Mouse (Mus musculus): Measurements from ENCODE around the gene Gm49321. TPM values are rescaled to one million over a fixed set of nuclear protein-coding genes. Genes with fewer than 3 reads are reported as not detected.

The Gm49321 gene
- polyA plus RNA-seq, 1 experiment from 2014 or later = 10.0 TPM

DNA sequence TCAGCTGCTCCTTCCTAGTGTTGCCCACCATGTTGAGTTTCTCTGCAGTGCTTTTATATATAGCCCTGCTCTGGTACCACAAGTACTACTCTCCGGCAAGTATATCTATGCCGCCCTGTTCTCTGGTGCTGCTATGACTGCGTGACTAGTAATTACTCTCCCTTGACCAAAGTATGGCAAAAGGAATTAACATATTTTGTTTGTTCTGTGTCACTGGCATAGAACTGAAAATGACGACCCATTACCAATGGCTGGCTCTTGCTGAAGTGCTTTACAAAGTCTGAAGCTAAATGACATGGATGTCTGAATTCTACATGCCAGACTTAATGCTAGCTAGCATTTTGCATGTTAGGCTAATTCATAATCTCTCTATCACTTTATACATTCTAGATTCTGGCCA lies 11.0 kb downstream of the Gm49321 start:
- DNase-seq (ENCODE audit: low spot score) = no peak

DNA sequence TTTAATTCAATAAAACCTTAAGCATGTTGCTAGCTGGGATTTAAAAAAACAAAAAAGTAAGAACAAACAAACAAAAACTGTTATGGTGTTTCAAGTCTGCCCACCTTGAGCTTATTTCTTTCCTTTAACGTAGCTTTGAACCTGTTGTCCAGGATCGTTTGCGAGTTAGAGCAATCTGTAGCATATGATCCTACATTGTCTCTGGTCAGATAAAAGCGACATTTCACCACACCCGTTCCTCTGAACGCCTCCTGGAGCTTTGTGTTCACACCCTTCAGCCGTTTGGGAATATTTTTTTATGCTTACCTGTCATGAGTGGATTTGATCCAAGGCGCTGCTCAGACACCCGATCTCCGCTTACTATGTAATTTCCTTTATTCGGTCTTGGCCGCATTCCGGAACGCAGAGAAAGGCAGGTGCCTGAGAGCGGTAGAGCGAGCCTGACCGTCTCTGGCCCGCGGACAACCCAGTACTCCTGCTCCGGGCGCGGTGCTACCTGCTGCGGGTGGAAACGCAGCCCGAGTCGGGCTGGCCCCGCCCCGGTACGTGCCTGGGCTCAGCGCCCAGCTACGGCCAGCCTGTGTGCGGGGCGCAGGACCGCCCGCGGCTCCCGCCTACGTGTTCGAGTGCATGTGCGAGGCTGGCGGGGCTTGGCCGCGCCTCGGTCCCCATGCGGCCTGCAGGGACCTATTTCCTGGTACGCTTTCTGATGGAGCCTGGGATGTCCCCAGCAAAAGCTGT lies 12.0 kb downstream of the Gm49321 start:
- DNase-seq (ENCODE audit: low spot score) = no peak

DNA sequence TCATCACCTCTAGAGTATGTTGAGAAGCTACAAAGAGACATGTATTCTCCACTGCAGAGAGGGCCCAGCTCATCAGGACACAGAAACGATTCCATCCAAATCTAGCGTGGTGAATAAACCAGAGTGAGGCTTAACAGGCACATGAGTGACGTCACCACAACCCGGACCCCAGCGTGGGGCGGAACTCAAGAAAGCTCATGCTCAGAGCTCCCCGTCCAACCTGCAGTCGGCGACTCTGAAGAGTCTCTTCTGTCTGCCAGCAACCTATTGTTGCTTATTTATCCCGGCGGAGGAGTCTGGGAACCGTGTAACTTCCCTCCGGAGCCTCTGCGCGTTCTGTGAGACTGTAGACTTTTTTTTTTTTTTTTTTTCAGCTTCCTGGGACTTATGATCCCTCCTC lies 15.4 kb downstream of the Gm49321 start:
- DNase-seq (ENCODE audit: low spot score) = peak; percentile 77

DNA sequence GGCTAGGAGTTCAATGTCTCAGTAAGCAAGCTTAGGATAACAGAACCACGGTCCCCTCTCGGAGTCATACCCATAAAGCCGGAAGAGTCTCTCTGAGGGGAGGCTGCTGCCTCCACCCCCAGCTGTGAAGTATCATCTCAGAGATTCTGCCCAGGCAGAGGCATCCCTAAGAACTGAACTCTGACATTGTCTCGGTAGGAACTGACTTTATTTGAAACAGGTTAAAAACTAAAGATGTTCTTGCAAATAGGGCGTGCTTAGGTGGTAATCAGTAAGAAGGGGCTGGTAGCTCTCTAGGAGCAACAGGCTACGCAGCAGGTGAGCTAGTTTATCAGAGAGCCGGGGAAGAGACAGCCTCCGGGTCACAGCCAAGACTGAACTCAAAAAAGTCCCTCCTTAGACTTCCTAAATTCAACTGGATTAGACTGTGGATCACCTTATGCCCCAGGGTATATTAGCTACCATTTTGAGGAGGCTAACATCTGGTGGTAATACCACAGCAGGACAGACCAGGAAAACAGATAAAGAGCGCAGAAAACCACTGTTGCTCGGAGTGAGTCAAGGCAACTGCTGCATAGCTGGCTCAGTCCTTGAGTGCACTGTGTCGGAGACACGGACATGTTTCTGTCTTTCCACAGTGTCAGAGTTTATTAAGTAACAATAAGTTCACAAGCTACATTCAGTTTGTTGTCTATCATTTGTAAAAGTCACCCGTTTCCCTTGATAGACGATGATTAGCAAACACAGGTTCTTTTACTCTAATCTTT lies 16.1 kb downstream of the Gm49321 start:
- DNase-seq (ENCODE audit: low spot score) = peak; percentile 64

DNA sequence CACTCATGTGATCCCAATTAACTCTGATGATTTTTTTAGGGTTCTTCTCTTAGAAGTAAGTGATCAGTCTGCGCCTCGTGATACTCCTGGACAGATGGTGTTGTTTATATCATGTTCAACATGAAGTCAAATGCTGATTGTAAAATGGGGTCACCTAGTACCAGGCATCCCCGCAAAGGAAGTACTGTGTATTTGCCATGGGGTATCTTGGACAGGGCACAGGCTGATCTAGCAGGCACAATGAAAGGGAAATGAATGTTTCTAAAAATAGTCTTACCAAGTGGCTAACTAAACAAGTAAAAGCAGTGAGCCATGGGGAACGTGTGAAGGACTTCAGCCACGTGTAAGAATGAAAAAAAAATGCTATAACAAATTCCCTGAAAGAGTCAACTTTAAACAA lies 17.3 kb downstream of the Gm49321 start:
- DNase-seq (ENCODE audit: low spot score) = no peak

DNA sequence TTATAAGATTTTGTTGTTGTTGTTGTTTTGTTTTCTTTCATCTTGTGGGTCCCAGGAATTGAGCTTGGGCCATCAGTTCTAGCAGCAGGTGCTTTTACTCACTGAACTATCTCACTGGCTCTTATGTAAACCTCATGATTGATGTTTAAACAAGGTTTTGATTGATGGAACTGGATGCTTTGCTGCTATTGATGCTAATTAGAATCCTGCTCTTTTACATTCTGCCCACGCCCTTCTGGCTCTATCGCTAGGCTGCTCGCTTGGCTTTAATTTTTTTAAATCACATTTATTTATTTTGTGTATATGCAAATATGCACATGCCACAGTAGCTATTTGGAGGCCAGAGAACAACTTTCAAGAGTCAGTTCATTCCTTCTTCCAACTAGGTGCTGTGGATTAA lies 20.2 kb downstream of the Gm49321 start:
- no peak for DNase-seq (ENCODE audit: low spot score)

DNA sequence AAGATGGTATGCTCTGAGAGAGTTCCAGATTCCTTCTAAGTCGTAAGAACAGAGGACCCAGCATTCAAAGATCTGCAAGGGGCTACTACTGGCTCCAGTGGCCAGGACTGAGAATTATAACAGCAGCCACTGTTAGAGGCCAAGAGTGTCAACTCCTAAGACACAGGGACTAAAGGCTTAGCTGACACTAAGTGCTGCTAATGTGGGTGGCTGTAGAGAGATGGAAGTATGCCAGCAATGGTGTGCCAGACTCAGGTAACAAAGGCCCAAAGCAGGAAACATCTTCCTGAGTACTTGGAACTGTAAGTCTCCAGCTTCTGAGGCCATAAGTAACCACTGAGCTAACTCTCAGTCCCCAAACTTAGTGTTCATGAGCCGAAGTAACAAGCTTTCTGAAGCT lies 21.4 kb downstream of the Gm49321 start:
- DNase-seq (ENCODE audit: low spot score) = no peak

DNA sequence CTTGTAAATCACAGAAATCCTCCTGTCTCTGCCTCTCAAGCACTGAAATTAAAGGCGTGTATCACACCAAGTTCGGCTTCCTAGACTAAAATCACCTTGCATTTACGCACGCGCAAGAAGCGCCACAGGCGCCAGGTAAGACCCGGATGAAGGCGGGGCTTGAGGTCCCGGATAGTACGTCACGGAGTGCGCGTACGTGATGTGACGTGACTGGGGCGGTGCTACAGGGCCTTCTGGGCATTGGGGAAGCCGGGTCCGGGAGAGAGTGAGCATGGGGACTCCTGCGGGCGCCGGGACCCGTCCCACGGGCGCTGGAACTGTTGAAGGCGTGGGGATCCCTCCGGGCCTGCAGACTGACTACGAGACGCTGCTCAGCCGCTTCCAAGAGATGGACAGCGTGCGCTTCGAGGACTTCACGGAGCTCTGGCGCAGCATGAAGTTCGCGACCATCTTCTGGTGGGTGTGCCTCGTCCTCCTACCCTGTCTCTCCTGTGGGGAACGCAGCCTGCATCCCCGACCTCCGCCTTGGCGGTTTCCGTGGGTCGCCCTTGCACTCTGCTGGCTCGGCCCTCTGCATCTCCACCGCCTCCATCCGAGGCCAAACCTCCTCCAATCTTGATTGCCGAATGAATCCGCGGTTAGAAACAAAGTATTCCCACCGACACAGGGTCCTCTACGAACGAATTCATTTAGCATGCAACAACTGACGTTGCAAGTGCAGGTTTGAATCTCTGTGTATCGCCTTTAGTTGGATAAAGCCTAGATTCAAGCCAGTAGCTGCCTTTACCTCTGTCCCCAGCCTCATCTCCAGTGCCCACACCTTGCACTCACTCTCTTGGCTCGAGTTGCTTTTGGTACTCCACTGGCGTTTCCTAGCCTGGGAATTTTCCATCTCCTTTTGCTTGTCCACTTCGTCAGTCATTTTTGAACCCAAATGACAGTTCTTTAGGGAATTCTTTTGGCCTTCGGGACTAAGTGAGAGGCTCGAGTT lies 27.1 kb downstream of the Gm49321 start, which contains the start of gene Snapc1:
Snapc1 (plus strand) TSS at position 191 of the 991 bp plus-strand sequence.
- DNase-seq (ENCODE audit: low spot score) = peak; percentile 99

DNA sequence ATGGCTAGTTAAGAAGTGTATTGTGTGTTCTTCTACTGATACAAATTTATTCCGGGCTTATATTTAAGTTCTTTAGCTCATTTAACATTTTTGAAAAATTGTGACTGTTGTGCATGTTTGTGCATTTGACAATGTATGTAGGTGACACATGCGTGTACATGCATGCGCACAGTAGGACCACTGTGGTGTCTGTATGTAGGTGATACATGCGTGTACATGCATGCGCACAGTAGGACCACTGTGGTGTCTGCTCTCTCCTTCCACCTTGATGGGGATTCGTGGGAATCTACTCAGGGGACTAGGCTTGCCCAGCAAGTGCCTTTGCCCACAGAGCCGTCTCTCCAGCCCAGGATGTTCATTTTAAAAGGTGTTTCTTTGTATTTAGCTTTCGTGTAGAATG lies 31.7 kb downstream of the Gm49321 start:
- no peak for DNase-seq (ENCODE audit: low spot score)

DNA sequence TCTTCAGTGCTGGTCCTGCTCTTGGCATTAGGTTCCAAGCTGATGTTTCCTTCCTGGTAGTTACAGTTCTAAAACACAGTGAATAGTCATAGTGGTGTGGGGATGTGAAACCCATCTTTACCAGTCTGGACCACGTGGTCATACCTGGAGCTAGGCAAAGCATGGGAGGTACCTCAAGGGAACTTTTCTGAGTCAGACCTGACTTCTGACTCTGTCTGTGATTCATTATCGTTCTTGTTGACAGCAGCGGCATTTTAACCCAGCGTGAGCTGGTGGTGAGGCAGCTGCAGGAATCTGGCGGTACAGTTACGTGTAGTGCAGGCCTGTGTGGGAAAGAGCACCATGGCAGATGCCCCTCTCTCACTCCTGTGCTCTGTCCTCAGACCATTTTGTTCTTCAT lies 37.1 kb downstream of the Gm49321 start:
- DNase-seq (ENCODE audit: low spot score) = no peak

DNA sequence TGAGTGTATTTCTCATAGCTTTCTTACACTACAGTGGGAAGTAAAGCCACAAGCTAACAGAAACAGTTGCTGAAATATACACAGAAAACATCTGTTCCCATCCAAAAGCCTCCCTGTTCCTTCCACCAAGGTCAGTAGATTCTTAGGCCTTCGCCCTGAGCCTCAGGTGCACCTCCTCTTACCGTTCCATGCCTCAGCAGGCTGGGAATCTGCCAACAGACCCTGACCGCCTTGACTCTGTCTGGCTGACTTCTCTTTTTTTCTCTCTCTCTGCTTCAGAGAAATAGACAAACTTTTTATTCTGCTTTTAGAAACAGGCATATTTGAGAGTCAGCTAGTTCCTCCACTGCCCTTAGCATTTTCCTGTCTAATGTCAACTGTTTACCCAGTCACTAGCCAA lies 40.7 kb downstream of the Gm49321 start:
- DNase-seq (ENCODE audit: low spot score) = no peak

DNA sequence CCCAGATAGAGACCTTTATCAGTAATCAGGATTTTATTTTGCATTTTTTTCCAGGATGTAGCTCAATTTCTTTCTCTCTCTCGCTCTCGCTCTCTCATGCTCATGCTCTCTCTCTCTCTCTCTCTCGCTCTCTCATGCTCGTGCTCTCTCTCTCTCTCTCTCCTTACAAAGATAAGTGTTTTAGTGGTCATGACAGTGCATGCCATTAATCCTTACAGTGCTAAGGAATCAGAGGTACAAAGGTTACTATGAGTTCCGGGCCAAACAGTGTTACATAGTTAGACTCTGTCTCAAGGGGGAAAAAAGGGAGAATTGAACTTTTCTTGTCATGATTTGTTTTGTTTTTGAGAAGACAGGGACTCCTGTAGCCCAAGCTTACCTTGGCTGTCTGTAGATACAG lies 42.2 kb downstream of the Gm49321 start:
- no peak for DNase-seq (ENCODE audit: low spot score)

DNA sequence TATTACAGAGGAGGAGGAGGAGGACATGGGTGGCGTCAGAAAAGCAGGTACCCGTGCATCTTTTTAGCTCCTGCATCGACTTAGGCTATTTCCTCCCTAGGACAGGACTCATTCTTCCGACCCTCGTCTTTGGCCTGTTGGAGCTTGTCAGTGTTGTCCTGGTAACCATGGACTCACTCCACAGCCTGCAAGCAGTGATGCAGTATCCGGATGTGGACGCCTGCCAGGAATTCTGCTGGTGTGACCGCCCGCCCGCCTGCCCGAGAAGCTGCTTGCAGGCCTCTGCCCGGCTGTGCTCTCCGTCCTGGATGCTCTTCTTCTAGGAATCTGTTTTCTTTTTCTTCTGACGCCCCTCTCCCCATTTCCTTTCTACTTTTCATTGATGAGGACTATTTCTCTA lies 45.1 kb downstream of the Gm49321 start:
- no peak for DNase-seq (ENCODE audit: low spot score)

DNA sequence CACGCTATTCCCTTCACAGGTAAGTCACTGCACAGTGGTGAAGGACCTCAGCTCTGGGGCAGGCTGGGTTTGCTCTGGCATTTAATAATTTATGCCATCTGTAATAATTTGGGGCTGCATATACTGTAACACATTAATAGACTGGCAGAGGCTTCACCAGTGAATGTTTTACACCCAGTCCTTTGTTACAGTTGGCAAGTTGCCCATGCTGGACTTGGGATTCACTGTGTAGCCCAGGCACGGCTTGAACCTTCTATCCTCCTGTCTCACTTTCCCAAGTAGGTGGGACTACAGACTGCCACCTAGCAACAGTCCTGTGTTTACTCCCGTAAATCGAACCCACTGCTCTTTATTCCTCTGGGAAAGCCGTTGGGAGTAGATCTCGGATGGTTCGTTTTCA lies 48.8 kb downstream of the Gm49321 start:
- DNase-seq (ENCODE audit: low spot score) = no peak

DNA sequence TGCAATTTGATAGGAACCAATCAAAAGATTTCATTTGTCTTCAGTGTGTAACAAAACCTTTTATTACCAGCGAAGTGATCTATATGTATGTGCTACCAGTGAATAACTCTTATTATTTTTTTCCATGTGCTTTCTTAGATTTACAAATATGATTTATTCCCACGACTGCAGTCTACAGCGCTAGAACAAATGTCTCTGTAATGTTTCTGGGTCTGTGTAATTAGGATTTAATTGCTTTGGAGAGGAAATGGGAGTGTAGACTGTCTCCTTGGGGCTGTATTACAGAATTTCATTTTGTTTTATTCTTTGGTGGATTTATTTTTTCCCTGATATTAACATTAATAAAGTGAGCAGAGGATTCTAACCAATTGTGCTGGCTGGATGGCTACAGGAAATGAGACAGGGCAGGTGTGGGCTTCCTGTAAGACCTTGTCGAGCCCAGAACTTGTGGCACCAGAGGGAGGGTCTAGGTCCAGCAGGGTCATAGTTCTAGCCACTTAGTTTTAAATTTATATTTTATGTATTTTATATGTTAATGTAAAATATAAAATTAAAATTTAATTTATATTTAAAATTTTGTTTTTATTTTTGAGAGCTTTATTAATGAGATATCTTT lies 51.0 kb downstream of the Gm49321 start:
- DNase-seq (ENCODE audit: low spot score) = no peak

DNA sequence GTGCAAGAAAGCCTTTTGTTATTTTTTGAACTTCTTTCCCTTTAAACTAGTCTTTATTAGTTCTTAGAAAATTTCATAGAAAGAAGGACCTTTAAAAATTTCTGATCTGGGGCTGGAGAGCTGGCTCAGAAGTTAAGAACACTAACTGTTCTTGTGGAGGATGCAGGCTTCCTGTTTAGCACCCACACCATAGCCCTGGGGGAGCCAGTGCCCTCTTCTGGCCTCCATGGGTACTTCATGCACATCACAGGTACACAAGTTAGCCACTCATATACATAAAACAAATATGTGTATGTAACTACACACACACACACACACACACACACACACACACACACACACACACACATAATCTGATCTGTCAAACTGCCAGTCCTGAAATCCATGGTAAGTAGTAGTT lies 52.1 kb downstream of the Gm49321 start:
- DNase-seq (ENCODE audit: low spot score) = peak; percentile 67

DNA sequence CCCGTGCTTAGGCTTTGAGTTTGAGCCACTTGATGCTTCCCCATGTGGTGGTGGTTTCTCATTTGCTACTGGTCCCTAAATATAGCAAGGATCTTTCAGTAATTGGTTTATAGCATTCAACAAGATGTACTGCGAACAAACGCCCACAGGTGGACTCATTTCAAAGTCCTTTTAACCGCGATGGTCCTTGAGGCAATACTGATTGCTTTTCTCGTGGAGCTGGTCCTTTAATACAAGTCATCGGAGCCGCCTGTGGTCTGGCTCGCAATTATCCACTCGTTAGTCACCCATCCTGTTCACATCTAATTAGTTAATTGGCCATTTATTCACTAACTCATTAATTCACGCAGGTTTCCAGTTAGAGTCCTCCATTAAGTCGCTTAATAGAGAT lies 59.4 kb downstream of the Gm49321 start:
- DNase-seq (ENCODE audit: low spot score) = no peak

DNA sequence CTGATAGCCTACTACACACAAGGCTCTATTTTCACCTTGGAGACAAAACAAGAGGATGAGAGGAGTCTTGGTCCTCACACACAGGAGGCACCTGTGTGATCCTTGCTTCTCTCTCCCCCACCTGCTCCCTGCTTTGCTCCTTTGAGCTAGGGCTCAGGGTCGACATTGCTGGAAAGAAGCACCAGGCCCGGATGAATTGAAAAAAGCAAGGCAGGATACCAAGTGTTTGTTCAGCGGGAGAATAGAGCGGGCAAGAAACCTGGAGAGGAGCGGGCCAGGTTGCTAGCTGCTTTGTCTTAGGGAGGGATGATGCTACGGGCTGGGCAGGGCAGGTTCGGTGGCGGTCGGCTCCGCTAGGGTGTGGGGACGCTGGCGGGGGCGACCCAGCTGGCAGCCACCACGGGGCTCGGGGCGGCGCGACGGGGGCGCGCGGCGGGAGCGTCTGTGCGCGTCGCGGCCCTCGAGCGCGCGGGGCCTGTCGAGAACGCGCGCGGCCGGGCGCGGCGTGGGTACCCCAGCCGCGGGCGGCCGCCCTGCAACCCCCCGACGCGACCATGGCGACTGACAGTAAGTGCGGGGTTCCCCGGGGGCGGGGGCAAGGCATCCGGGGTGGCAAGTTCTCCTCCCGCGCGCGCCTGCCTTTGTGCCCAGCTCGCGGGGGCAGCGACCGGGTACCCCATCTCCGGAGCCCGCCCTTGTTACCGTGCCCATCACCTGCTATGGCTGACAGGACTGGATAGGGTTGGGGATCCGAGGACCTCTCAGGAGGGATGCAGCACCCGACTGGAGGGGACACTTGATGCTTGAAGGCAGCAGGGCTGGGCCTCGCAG lies 60.1 kb downstream of the Gm49321 start, which contains the start of gene Syt16:
Syt16 (plus strand) TSS at position 365 of the 831 bp plus-strand sequence.
- no peak for DNase-seq (ENCODE audit: low spot score)

DNA sequence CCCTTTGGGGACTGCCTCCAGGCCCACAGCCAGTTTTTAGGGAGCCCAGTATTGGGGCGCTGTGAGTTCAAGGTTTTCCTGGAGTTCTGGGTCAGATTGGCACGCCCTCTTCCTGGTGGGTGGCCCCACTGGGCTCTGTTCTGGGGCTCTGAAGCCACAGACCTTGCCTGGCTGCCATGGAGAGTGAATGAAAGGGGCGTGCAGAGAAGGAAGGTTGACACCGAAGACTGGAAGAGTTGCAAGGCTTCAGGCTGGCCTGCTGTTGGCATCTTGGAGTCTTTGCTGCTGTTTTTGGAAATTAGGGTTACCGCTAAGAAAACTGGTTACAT lies 60.6 kb downstream of the Gm49321 start:
- no peak for DNase-seq (ENCODE audit: low spot score)

DNA sequence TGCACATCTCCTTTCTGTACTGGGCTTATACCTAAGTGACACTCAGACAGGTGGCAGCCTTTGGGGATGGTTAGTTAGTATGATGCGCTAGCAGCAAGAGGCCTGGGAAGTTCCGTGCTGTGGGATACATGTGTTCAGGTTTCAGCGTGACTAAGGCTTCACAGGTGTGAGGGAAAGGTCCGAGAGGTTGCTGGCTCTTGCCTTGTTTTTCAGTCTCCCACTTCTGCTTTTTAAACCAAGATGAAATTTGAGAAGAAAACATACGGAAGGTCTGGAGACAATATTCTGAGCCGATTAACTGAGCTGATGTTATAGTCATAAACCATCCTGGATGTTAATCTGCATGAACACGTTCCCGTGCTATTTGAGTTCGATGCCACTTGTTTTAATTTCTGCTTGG lies 65.0 kb downstream of the Gm49321 start:
- no peak for DNase-seq (ENCODE audit: low spot score)

Data from thymus, postnatal 0 days (tissue).